Mouse (Mus musculus) urinary bladder, postnatal 25 days (tissue): Measurements from ENCODE around the gene Lrrc25.
"Not testable (repeated sequence)": the region's sequence is repeated elsewhere in the genome, so short reads cannot be mapped to it uniquely, and the experiment has no call there.

Experiments
- DNase-seq: peaks from one replicate; pipeline ENCODE4 v3.0.0; 2022; ENCODE audit warnings: low spot score

The Lrrc25 gene

DNA sequence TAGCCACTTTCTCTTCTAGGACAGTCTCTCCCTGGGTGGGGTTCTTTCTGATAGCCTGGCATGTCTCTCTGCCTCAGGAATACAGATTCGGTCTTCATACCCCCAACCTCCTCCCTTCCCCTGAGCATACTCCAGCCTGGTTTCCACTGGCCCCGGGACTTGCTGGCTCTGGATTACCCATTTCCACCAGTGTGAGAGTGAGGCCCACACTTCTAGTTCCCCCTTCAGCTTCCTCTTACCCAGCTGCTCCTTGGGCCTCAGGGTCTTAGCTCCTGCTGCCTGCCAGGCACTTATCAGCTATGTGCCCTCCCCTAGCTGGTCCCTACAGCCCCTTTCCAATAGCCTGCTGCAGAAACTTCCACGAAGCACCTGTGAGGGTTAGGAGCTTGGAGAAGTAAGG lies at the start of gene Lrrc25:
TSS of gene Lrrc25 (plus strand) at position 262 of the 400 bp plus-strand sequence.
- no peak for DNase-seq

DNA sequence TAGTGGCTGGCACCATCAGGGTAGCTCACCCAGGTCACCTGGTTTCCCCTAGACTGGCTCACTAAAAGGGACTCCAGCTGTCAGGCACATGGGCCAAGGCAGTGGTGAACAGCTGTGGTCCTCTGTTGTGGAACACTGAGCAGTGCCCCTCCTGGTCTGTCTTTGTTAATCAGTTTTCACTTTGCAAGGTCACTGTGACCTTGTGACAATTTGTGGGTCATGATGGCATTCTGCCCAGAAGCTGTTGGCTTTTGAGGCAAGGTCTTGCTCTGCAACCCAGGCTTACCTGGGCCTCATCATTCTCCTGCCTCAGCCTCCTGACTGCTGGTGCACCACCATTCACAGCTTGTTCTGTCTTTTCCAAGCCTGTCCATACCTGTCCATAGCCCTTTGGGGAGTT lies 45.6 kb upstream of the Lrrc25 start:
- no peak for DNase-seq

DNA sequence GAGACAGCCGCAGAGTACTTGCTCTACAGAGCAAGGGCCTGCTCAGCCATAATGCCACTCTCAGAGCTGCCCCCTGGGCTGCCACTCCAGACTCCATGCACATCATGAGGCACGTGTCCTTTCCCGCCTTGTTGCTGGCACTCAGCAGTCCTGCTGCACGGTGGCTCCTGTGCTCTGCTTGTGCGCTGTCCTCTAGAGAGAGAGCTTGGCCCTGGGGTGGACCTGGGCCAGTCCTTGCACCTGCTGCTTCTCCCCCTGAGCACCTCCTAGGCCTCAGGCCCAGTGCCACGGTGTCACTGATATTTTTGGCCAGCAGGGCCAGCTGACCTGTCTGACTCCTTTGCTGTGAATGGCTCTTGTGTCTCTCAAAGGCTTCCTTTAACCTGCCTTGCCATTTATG lies 45.0 kb upstream of the Lrrc25 start:
- no peak for DNase-seq

DNA sequence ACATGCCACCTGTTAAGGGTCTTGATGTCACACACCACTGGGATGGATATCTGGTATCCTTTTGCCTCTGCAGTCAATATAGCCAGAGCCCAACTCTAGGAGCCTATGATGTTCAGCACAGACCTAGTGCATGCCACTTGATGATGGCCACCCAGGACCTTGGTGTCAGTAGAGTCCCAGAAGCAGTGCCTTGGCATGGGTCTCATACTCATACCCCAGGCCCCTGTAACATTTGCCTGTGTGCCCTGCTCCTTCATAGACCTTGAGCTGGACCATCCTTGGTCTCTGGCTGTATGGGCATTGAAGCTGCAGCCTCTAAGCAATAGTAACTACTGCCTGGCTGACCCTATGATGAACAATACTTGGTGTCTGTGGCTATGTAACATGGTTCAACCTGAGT lies 41.7 kb upstream of the Lrrc25 start:
- DNase-seq = no peak

DNA sequence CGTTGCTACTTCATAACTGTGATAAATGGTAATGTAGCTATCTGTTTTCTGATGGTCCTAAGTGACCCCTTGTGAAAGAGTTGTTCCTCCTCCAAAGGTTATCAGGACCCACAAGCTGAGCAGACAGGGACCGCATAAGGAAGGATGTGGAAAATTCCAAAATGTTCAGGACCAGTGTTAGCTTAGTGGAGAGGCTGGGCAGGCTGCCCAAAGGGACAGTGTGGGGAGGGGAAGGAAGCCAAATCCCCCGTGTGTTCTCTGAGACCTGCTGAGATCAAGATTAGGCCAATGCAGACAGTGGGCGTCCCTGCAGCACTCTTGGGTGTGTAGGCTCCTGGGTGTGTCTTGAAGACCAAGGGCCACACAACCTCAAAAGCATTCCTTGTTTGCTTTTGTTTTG lies 41.0 kb upstream of the Lrrc25 start:
- no peak for DNase-seq

DNA sequence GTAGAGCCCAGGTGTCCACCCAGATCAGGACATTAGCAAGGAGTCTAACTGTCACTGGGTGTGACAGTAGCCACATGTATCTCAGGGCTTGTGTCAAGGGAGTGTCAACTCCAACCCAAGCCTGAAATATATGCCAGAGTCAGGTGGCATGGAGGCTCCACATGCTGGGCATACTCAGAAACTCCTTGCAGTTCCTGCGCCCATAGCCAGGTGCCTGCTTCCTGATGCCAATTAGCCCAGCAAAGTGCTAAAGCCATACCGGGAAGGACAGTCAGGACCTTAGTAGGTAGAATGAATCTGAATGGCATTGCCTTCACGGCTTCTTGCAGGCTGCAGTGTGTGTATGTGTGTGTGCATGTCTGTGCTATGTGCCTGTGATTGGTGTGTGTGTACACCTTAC lies 38.7 kb upstream of the Lrrc25 start:
- DNase-seq = no peak

DNA sequence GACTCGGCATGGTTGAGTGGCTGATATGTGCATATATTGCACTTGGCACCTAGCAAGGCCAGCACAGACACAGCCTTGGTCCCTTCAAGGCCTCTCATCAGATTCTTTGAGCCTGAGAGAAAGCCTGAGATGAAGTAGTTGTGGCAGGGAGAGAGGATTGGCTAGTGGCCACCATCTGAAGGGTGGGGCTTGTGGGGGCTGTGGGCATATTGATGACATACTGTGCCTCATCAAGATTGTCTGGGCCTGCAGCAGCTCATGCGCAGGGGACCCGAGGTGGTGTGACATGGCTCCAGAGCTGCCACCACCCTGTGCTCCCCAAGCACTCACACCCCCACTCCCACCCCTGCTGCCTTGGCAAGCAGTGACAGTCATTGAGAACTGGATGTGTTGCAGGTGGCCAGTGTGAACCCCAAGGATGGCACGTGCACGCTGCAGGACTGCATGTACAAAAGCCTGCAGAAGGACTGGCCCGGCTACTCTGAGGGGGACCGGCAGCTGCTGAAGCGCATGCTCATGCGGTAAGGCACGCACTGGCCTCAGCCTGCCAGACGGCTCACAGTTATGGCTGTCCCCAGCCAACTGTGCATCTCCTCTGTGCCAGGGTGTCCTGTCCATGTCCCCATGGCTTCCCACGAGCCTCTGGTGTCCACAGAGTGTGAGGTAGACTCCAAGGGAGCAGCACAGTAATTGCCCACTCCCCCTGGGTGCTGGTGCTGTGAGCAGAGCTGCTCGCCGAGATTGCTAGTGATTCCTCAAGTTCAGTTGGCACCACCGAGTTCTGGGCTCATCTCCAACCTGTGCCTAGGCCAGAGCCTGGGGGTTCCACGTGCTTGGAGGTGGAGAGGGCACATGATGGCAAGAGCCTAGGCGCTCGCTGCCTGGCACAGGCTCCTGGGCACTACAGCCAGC lies 32.2 kb upstream of the Lrrc25 start:
- DNase-seq = no peak

DNA sequence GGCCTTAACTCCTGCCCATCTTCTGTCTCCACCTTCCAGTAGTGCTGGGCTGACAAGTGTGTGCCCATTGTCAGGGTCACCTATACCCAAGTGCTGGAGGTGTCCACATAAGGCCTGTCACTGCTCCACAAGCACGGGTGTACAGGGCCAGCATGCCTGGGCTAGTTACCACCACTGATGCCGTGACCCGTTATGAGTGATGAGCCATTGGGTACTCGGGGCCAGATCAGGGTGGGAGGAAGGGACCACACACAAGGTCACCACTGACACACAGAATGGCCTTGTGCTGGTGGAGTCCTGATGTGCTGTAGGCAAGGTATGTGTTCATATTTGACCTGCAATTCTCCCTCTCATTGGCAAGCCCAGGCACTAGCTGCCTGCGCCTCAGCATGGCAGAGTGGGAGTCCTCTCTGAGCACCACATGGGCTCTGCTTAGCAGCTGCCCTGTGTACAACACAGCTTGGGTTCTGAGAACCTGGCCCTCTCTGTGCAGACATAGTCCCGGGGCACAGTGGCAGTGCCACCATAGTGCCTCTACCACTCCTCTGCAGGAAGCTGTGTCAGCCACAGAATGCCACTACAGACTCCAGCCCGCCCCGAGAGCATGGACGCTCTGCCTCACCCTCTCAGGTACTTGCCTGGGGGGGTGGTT lies 31.2 kb upstream of the Lrrc25 start:
- no peak for DNase-seq

DNA sequence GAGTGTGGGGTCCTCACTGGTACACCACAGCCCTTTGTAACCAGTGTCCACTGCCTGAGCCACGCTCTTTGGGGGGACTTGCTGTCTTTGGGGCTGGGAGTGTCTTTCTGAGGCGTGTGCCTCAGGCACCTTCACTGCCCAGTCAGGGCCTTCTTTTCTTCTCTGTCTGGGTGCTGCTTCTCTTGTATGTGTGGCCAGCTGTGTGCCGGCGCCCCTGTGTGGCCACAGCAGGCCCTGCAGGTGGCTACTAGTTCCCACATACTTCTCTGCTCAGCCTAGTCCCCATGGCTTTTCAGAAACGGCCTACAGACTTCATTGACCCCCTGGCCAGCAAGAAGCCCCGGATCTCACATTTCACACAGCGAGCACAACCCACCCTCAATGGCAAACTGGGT lies 30.7 kb upstream of the Lrrc25 start:
- peak; percentile 42 for DNase-seq

DNA sequence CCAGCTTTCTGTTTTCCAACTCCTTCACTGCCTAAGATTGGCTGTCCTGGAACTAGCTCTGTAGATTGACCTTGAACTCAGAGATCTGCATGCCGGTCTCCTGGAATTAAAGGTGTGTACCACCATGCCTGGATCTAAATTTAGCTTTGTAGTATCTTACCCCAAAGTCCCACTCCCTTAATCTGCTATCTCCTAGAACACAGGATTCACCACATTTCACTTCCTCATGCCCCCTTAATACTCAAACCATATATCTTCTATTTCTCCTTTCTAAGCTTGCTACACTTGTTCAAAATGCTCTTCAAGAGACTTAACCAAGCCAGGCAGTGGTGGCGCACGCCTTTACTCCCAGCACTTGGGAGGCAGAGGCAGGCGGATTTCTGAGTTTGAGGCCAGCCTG lies 28.0 kb upstream of the Lrrc25 start:
- DNase-seq = not testable (repeated sequence)

DNA sequence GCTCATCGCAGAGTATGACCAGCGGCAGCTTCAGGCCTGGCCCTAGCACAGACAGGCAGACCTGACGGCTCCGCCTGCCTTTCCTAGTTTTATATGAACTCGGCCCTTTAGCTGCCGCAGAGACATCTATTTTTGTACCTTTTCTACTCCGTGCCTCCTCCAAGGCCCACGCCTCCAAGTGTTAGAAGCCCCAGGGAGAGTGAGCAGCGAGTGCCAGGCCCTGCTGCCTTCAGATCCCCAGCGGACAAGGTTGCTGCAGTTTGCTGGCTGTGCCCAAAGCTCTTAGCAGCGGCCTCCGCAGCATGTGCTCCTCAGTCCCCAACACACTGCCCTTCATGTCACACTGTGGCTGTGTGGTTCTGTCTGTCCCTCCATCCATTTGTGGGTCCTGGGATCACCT lies 24.4 kb upstream of the Lrrc25 start:
- no peak for DNase-seq

DNA sequence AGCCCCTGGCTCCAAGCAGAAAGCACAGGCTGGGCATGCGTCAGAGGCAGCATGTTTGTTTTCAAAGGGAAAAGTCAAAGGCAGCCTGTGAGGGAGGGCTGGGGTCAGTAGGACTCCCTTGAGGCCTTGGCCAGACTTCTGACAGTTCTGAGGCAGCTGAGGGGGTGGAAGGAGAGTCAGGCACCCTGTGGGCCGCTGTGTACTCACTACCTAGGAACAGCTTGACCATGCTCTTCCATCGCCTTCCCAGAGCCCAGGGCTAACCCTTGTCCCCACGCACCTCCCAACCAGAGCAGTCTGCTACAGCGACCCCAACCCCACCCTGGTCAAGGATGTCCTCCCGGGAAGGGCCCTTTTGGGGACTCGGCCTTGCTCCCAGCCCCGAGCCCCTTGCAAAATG lies 22.8 kb upstream of the Lrrc25 start:
- DNase-seq = no peak

DNA sequence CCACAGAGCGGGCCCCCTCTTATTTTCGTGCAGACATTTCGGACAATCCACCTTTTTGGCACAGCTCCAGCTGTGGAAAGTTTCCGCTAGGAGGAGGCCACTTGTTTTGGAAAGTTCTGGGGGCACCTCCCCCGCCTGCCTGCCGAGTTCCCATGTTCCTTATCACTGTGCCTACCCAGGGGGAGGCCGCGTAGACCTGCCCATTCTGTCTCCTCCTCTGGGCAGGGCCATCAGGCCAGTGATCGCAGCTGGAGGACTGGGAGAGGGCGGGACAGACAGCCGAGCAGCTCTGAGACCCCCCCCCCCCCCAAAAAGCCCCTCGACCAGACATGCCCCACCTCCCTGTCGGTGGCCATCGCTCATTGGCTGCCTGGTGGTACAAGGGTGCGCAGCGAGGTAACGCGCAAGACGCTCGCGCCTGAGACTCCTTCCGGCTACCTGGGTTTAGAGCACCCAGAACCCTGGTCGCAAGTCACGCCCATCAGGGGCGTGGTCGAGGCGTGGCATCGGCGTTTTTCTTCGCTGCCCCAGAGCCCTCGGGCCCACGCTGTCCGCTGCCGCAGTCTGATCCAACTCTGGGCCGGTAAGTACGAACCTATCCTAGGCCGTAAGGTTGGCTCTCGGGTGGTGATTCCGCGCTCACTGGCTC lies 21.9 kb upstream of the Lrrc25 start, which contains the start of gene Isyna1:
TSS of gene Isyna1 (plus strand) at position 413 of the 649 bp plus-strand sequence.
- DNase-seq = peak; percentile 68

DNA sequence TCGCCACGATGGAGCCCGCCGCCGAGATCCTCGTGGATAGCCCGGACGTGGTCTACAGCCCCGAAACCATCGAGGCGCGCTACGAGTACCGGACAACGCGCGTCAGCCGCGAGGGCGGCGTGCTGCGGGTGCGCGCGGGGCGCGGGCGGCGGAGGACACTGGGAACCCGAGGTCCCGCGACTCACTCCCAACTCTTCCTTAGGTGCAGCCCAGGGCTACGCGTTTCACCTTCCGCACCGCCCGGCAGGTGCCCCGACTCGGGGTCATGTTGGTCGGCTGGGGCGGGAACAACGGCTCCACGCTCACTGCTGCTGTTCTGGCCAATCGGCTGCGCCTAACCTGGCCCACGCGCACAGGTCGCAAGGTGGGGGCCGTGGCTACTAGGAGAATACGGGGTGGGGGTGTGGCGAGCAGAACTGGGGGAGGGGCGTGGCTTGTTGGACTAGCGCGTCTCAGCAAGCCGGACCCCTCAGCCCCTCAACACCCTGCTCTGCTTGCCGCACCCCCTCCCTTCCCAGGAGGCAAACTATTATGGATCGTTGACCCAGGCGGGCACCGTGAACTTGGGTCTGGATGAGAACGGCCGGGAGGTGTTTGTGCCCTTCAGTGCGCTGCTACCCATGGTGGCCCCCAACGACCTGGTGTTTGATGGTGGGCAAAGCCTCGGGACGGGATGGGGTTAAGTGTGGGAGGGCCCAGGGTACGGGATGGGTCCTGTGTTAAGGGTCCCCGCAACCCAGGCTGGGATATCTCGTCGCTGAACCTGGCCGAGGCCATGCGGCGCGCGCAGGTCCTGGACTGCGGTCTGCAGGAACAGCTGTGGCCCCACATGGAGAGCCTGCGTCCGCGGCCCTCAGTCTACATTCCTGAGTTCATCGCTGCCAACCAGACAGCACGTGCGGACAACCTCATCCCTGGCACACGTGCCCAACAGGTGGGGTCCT lies 21.1 kb upstream of the Lrrc25 start:
- peak; percentile 32 for DNase-seq

DNA sequence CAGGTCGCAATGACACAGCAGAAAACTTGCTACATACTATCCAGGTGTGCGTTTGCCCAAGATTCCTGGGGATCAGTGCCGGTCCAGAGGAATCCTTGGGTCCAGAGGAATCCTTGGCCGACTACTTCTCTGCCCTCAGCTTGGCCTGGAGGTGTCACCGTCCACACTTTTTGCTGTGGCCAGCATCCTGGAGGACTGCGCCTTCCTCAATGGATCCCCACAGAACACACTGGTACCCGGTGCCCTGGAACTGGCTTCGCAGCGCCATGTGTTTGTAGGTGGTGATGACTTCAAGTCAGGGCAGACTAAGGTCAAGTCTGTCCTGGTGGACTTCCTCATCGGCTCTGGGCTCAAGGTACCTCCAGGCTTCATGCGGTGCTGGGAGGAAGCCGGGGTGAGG lies 20.1 kb upstream of the Lrrc25 start:
- no peak for DNase-seq

DNA sequence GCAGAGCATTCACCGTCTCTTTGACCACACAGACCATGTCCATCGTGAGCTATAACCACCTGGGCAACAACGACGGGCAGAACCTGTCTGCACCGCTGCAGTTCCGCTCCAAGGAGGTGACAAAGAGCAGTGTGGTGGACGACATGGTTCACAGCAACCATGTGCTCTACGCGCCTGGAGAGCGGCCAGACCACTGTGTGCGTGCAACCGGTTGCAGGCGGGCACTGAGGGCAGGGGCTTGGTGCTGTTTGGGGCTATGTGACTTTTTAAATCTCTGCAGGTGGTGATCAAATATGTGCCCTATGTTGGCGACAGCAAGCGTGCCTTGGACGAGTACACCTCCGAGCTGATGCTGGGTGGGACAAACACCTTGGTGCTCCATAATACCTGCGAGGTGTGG lies 19.7 kb upstream of the Lrrc25 start:
- no peak for DNase-seq

DNA sequence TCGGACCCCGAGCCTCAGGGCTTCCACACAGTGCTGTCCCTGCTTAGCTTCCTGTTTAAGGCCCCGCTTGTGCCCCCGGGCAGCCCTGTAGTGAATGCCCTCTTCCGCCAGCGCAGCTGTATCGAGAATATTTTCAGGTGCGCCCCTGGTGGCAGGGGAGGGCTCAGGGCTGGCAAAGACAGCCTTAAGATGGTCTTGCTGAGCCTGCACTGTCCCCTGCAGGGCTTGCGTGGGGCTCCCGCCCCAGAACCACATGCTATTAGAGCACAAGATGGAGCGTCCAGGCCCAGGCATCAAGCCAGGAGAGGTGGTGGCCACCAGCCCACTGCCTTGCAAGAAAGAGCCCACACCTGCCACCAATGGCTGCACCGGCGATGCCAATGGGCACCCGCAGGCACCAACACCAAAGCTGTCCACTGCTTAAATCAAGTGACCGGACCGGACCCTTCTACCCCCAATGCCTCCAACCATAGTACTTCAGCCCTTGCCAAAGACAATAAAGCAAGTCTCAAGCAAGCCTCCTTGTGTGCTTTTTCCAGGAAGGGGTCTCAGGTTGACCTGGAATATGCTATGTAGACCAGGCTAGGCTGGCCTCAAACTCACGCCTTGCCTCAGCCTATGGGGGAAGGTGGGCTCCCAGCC lies 19.1 kb upstream of the Lrrc25 start:
- no peak for DNase-seq

DNA sequence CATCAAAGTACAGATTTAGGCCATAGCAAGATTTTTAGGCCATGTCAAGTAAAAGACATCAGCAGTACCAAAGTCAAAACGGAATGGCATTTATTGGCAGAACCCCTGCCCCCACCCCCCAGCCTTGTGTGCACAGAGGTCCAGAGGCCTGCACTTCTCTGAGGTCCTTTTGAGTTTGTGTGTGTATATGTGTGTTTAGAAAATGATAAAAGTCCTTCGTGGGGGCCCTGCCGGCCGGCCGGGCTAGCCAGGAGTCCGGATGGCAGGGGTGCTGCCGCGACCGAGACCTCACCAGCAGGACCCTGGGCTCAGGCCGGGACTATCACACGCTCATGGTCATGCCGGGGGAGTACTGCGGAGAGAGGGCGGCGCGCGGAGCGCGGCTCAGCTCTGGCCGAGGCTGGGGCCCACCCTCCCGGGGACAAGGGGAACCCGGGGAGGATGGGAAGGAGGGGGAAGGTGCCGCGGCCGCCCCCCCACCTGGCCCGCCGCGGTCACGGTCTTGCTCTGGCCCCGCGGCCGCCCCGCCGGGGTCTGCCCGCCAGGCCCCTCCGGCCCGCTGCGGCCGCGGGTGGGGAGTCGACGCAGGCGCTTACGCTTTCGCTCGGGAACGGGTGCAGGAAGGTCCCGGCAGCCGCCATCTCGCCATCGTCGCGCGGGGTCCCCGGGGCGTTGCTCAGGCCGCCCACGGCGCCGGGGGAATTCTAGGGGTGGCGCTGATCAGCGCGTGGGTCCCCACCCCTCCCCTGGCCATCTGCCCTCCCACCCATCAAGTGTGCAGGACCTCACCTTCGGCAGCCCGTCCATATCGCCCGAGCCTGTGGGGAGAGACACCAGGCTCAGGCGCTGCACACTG lies 18.3 kb upstream of the Lrrc25 start:
- DNase-seq = no peak

DNA sequence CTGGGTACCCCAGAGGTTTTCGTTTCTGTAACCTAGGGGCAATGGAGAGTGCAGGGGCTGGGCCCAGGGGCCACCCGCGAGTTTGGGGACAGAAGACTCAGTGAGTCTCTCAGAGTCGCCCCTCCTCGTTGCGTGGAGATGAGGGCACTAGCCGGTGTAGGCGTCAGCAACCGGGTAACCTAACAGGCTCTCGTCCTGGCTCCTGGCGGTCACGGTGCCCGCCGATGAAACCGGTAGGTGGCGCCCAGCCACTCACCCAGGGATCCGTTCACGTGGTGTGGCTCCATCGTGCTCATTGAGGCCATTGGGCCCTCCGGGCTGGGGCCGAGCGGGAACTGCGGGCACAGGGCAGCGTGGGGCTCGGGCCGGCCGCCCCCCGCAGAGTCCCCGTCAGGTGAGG lies 17.7 kb upstream of the Lrrc25 start:
- DNase-seq = peak; percentile 78

DNA sequence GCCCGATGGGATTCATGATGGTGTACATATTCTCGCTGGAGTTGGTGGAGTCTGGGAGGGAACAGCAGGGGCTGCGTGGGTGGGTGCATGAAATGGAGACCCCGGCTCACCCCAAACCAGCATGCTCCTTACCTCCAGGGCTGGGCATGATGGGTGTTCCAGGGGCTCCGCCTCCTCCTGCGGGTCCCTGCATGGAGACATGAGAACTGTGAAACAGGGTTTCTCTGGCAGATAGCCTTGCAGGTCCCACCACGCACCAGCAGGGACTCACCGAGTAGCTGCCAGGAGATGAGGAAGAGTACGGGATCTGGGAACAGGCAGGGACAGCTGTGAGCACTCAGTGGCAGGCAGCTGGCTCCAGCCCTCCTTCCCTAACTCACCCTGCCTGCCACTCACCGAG lies 17.2 kb upstream of the Lrrc25 start:
- no peak for DNase-seq
